Mouse (Mus musculus) ES-Bruce4 (cell line): Measurements from ENCODE around the gene Rnd1.

ENCODE experiments used
- CTCF ChIP-seq: IDR thresholded peaks from one replicate; pipeline ENCODE4 v1.8.1; 2011; ENCODE audit warnings: low read depth, low read length
- EP300 ChIP-seq: IDR thresholded peaks from 2 replicates; pipeline ENCODE4 v1.6.1; 2011; ENCODE audit warnings: low read depth, low read length; ENCODE audit not compliant: insufficient read depth
- POLR2A ChIP-seq: IDR thresholded peaks from one replicate; pipeline ENCODE4 v1.8.1; 2011; ENCODE audit warnings: low read length; ENCODE audit not compliant: insufficient read depth

DNA sequence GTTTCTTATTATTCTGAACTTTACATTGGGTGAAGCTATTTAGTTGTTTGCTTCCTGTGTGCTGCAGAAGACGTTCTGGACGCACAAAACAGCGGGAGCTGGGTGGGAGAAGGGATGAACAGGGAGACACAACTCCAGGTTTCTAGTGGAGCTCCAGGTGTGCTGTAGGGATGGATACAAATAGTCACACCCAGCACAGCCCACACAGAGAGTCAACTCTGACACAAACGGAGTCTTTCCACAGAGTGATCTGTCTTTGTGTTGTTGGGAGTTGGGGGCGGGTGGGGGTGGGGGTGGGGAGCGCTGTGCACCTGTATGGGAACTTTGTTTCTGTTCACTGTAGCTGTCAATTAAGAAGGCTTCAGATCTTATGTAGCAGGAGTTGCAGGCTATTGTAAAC is 54.5 kb downstream of the Rnd1 start:
- no peak for TF ChIP-seq POLR2A
- no peak for TF ChIP-seq CTCF
- TF ChIP-seq EP300: no peak
